ENCODE assay signal across 21 mouse cellular contexts in genomic region chr3:152796216-152796615, GRCm38 (mm10).
DNase-seq lines count a peak whose midpoint lies in the region; ATAC-seq and TF ChIP-seq lines count a peak whose summit lies in the region.
"Had no signal": no experiment of that assay in that cellular context is flagged by ENCODE, and none has a peak within 500 bp of the region (broad histone marks: within the 10 kb centered on the region; RNA-seq: fewer than 3 reads in every experiment).

No protein-coding gene starts in this region.

- H3K4me3 ChIP-seq in kidney, adult 2 months (ENCODE audit: insufficient read depth, low read depth, low read length) = no peak overlapping the region
- H3K4me3 ChIP-seq in liver, adult 2 months (ENCODE audit: insufficient read depth, low read depth, low read length) = no peak overlapping the region
- H3K4me3 ChIP-seq in liver, embryonic 11.5 days (ENCODE audit: low read depth, low read length) = no peak overlapping the region
- H3K4me3 ChIP-seq: embryonic facial prominence, embryonic 13.5 days; embryonic facial prominence, embryonic 15.5 days; erythroblast, embryonic 14.5 days; forebrain, embryonic 10.5 days; forebrain, embryonic 12.5 days had no signal

- no peak overlapping the region for H3K4me2 ChIP-seq in liver, embryonic 11.5 days
- H3K4me2 ChIP-seq: embryonic facial prominence, embryonic 13.5 days; embryonic facial prominence, embryonic 15.5 days; forebrain, embryonic 12.5 days had no signal

- TF ChIP-seq CTCF in kidney, adult 2 months (conservative IDR thresholded peaks at IDR 0.05; ENCODE audit: insufficient read depth, insufficient read length, low read depth, low read length) = no peak
- no peak for TF ChIP-seq CTCF in liver, adult 2 months (IDR thresholded peaks at IDR 0.05; ENCODE audit: low read depth, low read length)

- no peak for TF ChIP-seq POLR2A in kidney, adult 2 months (IDR thresholded peaks at IDR 0.05; ENCODE audit: low read depth, low read length)
- no peak for TF ChIP-seq POLR2A in liver, adult 2 months (IDR thresholded peaks at IDR 0.05; ENCODE audit: extremely low read depth, insufficient read depth, low read length)

- no peaks in the 10 kb centered on the region for H3K27me3 ChIP-seq in kidney, adult 2 months (replicated peaks; ENCODE audit: control insufficient read depth, insufficient read depth, low read length)
- H3K27me3 ChIP-seq in liver, adult 2 months (ENCODE audit: control insufficient read depth, insufficient read depth, low read length) = no peaks in the 10 kb centered on the region
- no peaks in the 10 kb centered on the region for H3K27me3 ChIP-seq in liver, embryonic 11.5 days (replicated peaks; ENCODE audit: control insufficient read depth, insufficient read depth, low read length)
- H3K27me3 ChIP-seq: embryonic facial prominence, embryonic 13.5 days; embryonic facial prominence, embryonic 15.5 days; forebrain, embryonic 12.5 days had no signal

- no peak overlapping the region for H3K9ac ChIP-seq in liver, adult 2 months (ENCODE audit: low read depth, low read length)
- H3K9ac ChIP-seq in liver, embryonic 11.5 days (ENCODE audit: low read depth, low read length) = no peak overlapping the region
- H3K9ac ChIP-seq: embryonic facial prominence, embryonic 13.5 days; embryonic facial prominence, embryonic 15.5 days; forebrain, embryonic 12.5 days had no signal

- H3K4me1 ChIP-seq in kidney, adult 2 months (ENCODE audit: control insufficient read depth, insufficient read depth, low read length) = peaks cover 5% of the 10 kb centered on the region; the same call in 1 of the 2 replicates
- peaks cover 6% of the 10 kb centered on the region for H3K4me1 ChIP-seq in liver, adult 2 months (ENCODE audit: control insufficient read depth, insufficient read depth, low read length)
- peaks cover 4% of the 10 kb centered on the region; the same call in 1 of the 2 replicates for H3K4me1 ChIP-seq in liver, embryonic 11.5 days (replicated peaks; ENCODE audit: control insufficient read depth, insufficient read depth, low read length)
- H3K4me1 ChIP-seq: embryonic facial prominence, embryonic 13.5 days had no signal

- DNase-seq in kidney, adult 2 months = peak; percentile 51
- no peak for DNase-seq in kidney, postnatal 10 days
- DNase-seq in liver, adult 2 months (ENCODE audit: extremely low read depth, low read depth, low spot score) = peak; percentile 58
- no peak for DNase-seq in liver, embryonic 11.5 days (ENCODE audit: low spot score)
- DNase-seq: adrenal gland, adult 2 months; adrenal gland, postnatal 10 days; adrenal gland, postnatal 25 days; cerebellum, adult 11 months; cerebellum, adult 18-20 months; cerebellum, adult 8-10 months; cerebellum, adult 9-11 months; cerebellum, postnatal 14 days; cerebellum, postnatal 36 days; embryo, embryonic 11 days had no signal

- WGBS in kidney, adult 2 months = 48% methylated on average over 4 of the region's 4 CpGs
- 53% methylated on average over 4 of the region's 4 CpGs for WGBS in liver, adult 2 months
- 77% methylated on average over 4 of the region's 4 CpGs for WGBS in liver, embryonic 11.5 days

- no peaks in the 10 kb centered on the region for H3K79me2 ChIP-seq in liver, adult 2 months (ENCODE audit: control insufficient read depth, insufficient read depth, low read length)

- H3K36me3 ChIP-seq in kidney, adult 2 months (ENCODE audit: control insufficient read depth, insufficient read depth, low read length) = no peaks in the 10 kb centered on the region
- H3K36me3 ChIP-seq in liver, adult 2 months (ENCODE audit: control insufficient read depth, insufficient read depth, low read length) = no peaks in the 10 kb centered on the region
- H3K36me3 ChIP-seq in liver, embryonic 11.5 days (ENCODE audit: control insufficient read depth, insufficient read depth, low read length) = no peaks in the 10 kb centered on the region
- H3K36me3 ChIP-seq: embryonic facial prominence, embryonic 13.5 days; embryonic facial prominence, embryonic 15.5 days; forebrain, embryonic 12.5 days had no signal

- no peak overlapping the region for H3K27ac ChIP-seq in kidney, adult 2 months (ENCODE audit: insufficient read depth, low read depth, low read length)
- no peak overlapping the region for H3K27ac ChIP-seq in liver, adult 2 months (replicated peaks; ENCODE audit: insufficient read depth, low read depth, low read length)
- H3K27ac ChIP-seq in liver, embryonic 11.5 days (ENCODE audit: low read depth, low read length) = no peak overlapping the region
- H3K27ac ChIP-seq: embryonic facial prominence, embryonic 13.5 days; embryonic facial prominence, embryonic 15.5 days; forebrain, embryonic 10.5 days; forebrain, embryonic 12.5 days had no signal

- ATAC-seq in liver, embryonic 11.5 days (replicated peaks; ENCODE audit: low FRiP score) = no peak
- ATAC-seq: forebrain, embryonic 14.5 days; forebrain, embryonic 16.5 days had no signal

- no peaks in the 10 kb centered on the region for H3K9me3 ChIP-seq in liver, embryonic 11.5 days (ENCODE audit: control insufficient read depth, low read length)
- H3K9me3 ChIP-seq: embryonic facial prominence, embryonic 15.5 days; forebrain, embryonic 12.5 days had no signal

Comparison
In these comparisons a context has a peak if more than half of its experiments do, and no peak if none do; other contexts are left out.
1. DNase-seq: peak in kidney, adult 2 months (single experiment) and liver, adult 2 months (single experiment); none in kidney, postnatal 10 days (single experiment) and liver, embryonic 11.5 days (single experiment).